Mouse (Mus musculus) hindbrain, embryonic 10.5 days (tissue): ENCODE data around the gene Uevld. TPM values are rescaled to one million over a fixed set of nuclear protein-coding genes. Genes with fewer than 3 reads are reported as not detected.
"Not testable (repeated sequence)": the region's sequence is repeated elsewhere in the genome, so short reads cannot be mapped to it uniquely, and the experiment has no call there.

Experiments
- DNase-seq: peaks from one replicate; pipeline ENCODE4 v3.0.0-alpha.2; 2017; ENCODE audit warnings: low spot score
- H3K27ac ChIP-seq: fragments of 300-500 bp; sonication (generic); 2 replicates; pipeline ENCODE4 v1.5.1; 2016; ENCODE audit warnings: mild to moderate bottlenecking, moderate library complexity
- H3K27me3 ChIP-seq: fragments of 300-500 bp; sonication (generic); 2 replicates; pipeline ENCODE4 v1.6.1; 2016; ENCODE audit warnings: mild to moderate bottlenecking; ENCODE audit not compliant: poor library complexity, insufficient read depth, severe bottlenecking
- H3K36me3 ChIP-seq: fragments of 300-500 bp; sonication (generic); 2 replicates; pipeline ENCODE4 v1.6.1; 2016; ENCODE audit warnings: mild to moderate bottlenecking, moderate library complexity
- H3K4me1 ChIP-seq: fragments of 300-500 bp; sonication (generic); replicated peaks from 2 replicates; pipeline ENCODE4 v1.6.1; 2016; ENCODE audit warnings: mild to moderate bottlenecking
- H3K4me3 ChIP-seq: fragments of 300-500 bp; sonication (generic); 2 replicates; pipeline ENCODE4 v1.5.1; 2016; ENCODE audit warnings: mild to moderate bottlenecking, moderate library complexity
- H3K9me3 ChIP-seq: fragments of 300-500 bp; sonication (generic); 2 replicates; pipeline ENCODE4 v1.6.1; 2016; ENCODE audit warnings: mild to moderate bottlenecking, moderate library complexity
- WGBS: fragments of 180-500 bp; shearing (Covaris S2); methylation state at CpG from one replicate; pipeline ENCODE4 v1.1.7; 2016; 5-methylcytosine and 5-hydroxymethylcytosine counted together
- polyA plus RNA-seq: library from polyadenylated mRNA; unstranded; fragments of >200 nt; fragmentation: Nextera tagmentation; extraction: Ambion mirVana; gene quantifications from 2 replicates; pipeline ENCODE4 v1.2.1, GENCODE M21; 2016

The Uevld gene
- polyA plus RNA-seq, 1 experiment from 2014 or later = 9.9 TPM

DNA sequence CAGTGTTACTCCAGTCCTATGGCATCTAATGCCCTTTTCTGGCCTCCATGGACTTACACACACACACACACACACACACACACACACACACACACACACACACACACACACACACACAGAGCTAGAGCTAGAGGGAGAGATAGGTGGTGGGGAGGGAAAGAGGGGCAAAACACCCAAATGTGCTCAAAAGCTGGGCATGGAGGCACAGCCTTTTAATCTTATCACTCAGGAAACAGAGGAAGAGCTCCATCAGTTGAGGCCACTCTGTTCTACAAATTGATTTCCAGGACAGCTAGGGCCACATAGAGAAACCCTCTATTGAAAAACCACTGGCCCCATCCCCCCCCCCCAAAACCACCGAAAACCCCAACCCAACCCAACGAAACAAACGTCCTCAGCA lies 75.0 kb downstream of the Uevld start:
- DNase-seq = no peak
- Histone ChIP-seq H3K4me3 (no peak overlapping the region), H3K36me3 (peaks cover 67% of the 10 kb centered on the region), H3K9me3 (no peaks in the 10 kb centered on the region), H3K4me1 (no peaks in the 10 kb centered on the region), H3K27me3 (no peaks in the 10 kb centered on the region), H3K27ac (no peak overlapping the region)
- WGBS = 87% methylated on average over 3 of the region's 3 CpGs

DNA sequence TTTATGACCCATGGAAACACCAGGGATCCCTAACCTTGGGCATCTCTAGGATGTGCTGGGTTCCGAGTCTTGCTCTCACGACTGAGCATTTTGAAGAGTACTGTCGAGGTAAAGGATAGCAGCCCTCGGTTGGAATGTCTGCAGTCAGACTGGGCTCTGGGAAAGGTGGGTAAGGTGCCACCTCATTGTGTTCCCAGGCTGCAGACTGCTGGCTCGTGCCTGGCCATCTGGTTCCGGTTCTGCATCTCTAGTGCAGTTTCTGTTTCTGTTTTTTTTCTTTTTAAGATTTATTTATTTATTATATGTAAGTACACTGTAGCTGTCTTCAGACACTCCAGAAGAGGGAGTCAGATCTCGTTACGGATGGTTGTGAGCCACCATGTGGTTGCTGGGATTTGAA lies 76.4 kb downstream of the Uevld start:
- peaks cover 54% of the 10 kb centered on the region for H3K36me3 ChIP-seq
- not testable (repeated sequence) for H3K9me3 ChIP-seq, DNase-seq, H3K27ac ChIP-seq, H3K4me3 ChIP-seq, H3K27me3 ChIP-seq, H3K4me1 ChIP-seq
- WGBS = 88% methylated on average over 8 of the region's 8 CpGs

DNA sequence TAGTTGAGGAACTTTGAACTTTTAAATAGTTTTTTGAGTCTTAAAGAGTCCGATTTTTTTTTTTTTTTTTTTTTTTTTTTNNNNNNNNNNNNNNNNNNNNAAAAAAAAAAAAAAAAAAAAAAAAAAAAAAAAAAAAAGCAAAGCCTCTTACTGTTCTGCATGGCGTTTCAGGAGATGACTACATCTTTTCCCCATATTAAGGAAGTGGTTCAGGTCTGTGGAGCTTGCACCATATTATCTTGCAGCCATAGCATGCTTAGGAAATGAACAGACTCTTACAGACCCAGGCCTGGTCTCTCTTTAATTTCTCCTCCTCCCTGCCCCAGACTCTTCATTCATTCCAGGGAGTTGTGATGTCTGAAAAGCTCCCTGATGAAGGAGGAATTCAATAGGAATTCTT lies 77.3 kb downstream of the Uevld start:
- no peaks in the 10 kb centered on the region for H3K4me1 ChIP-seq
- 98% methylated on average over 2 of the region's 2 CpGs for WGBS
- H3K4me3 ChIP-seq = no peak overlapping the region
- no peak overlapping the region for H3K27ac ChIP-seq
- H3K9me3 ChIP-seq = no peaks in the 10 kb centered on the region
- DNase-seq = no peak
- peaks cover 45% of the 10 kb centered on the region for H3K36me3 ChIP-seq
- H3K27me3 ChIP-seq = no peaks in the 10 kb centered on the region

DNA sequence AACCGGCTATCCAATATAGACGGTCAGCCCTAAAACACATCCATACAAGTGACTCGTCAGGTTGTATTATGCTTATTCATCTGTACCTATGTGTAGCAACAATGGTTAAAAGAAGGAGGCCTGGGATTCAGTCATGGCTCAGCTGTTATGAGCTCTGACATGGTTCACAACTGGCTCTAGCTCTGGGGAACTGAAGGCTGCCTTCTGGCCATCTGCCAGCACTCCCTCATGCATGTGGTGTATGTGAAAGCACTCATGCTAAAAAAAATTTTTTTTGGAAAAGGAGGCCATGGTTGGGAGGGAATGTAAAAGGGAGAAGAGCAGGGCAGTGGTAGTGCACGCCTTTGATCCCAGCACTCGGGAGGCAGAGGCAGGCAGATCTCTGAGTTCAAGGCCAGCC lies 78.5 kb downstream of the Uevld start:
- H3K27me3 ChIP-seq = no peaks in the 10 kb centered on the region
- DNase-seq = no peak
- no peaks in the 10 kb centered on the region for H3K9me3 ChIP-seq
- WGBS = 97% methylated on average over 5 of the region's 5 CpGs
- H3K4me3 ChIP-seq = no peak overlapping the region
- no peak overlapping the region for H3K27ac ChIP-seq
- H3K4me1 ChIP-seq = no peaks in the 10 kb centered on the region
- peaks cover 33% of the 10 kb centered on the region for H3K36me3 ChIP-seq

GRCm38 (mm10) chr7:46877255-46877654 lies 81.1 kb downstream of the Uevld start:
- Histone ChIP-seq H3K9me3 (no peaks in the 10 kb centered on the region), H3K36me3 (peaks cover 15% of the 10 kb centered on the region; the same call in 1 of the 2 replicates), H3K27ac (no peak overlapping the region), H3K4me1 (no peaks in the 10 kb centered on the region), H3K27me3 (no peaks in the 10 kb centered on the region), H3K4me3 (no peak overlapping the region)
- DNase-seq = no peak
- 85% methylated on average over 6 of the region's 6 CpGs for WGBS

- Histone ChIP-seq H3K27ac (no peak overlapping the region), H3K9me3 (no peaks in the 10 kb centered on the region), H3K36me3 (peaks cover 15% of the 10 kb centered on the region; the same call in 1 of the 2 replicates), H3K4me1 (no peaks in the 10 kb centered on the region), H3K4me3 (no peak overlapping the region), H3K27me3 (no peaks in the 10 kb centered on the region)
- 74% methylated on average over 4 of the region's 4 CpGs for WGBS
- no peak for DNase-seq
Observed at GRCm38 (mm10) chr7:46876841-46877240, 81.5 kb downstream of the Uevld start.

Other genes starting within 250 kb of the Uevld start
- gene Saal1, start 247.8 kb downstream of the Uevld start, polyA plus RNA-seq = 35.7 and 44.7 TPM in 2 replicates
- gene Saa3, start 242.8 kb downstream of the Uevld start, polyA plus RNA-seq = not detected in 2 replicates
- gene Saa4, start 225.9 kb downstream of the Uevld start, polyA plus RNA-seq = not detected in 2 replicates
- 0.21 and 1.3 TPM in 2 replicates for gene Saa1, start 215.5 kb downstream of the Uevld start, polyA plus RNA-seq
- 0.29 and 0.58 TPM in 2 replicates for gene Saa2, start 206.7 kb downstream of the Uevld start, polyA plus RNA-seq
- gene Hps5, start 162.5 kb downstream of the Uevld start, polyA plus RNA-seq = 20.0 and 21.1 TPM in 2 replicates
- 42.0 and 53.0 TPM in 2 replicates for gene Gtf2h1, start 162.4 kb downstream of the Uevld start, polyA plus RNA-seq
- 2,204 and 3,422 TPM in 2 replicates for gene Ldha, start 117.1 kb downstream of the Uevld start, polyA plus RNA-seq
- not detected in 2 replicates for gene Ldhc, start 97.3 kb downstream of the Uevld start, polyA plus RNA-seq
- 262 and 315 TPM in 2 replicates for gene Tsg101, start 38.6 kb downstream of the Uevld start, polyA plus RNA-seq
- gene Gm9999, start 25.1 kb upstream of the Uevld start, polyA plus RNA-seq = not detected in 2 replicates
- 10.4 and 11.7 TPM in 2 replicates for gene Spty2d1, start 49.9 kb upstream of the Uevld start, polyA plus RNA-seq
- 11.2 and 12.8 TPM in 2 replicates for gene Tmem86a, start 92.1 kb upstream of the Uevld start, polyA plus RNA-seq
- 10.7 and 30.9 TPM in 2 replicates for gene Ptpn5, start 175.2 kb upstream of the Uevld start, polyA plus RNA-seq
- gene Mrgpra6, start 246.4 kb upstream of the Uevld start, polyA plus RNA-seq = not detected in 2 replicates